Mouse (Mus musculus): ENCODE results near the gene Dynlrb2.

GRCm38 (mm10) chr8:116538763-116539162 lies 34.0 kb downstream of the Dynlrb2 start:
- TF ChIP-seq EP300 (IDR thresholded peaks at IDR 0.05; ENCODE audit: low read depth) = no peak
- TF ChIP-seq CTCF (IDR thresholded peaks at IDR 0.05; ENCODE audit: low read depth) = no peak
